Mouse (Mus musculus) intestine, postnatal 0 days (tissue): Measurements from ENCODE around the gene N4bp2l2. TPM values are rescaled to one million over a fixed set of nuclear protein-coding genes. Genes with fewer than 3 reads are reported as not detected.

Source experiments
- ATAC-seq: fragments of 200-750 bp; cut with Nextera tagmentation; 2 replicates; pipeline ENCODE4 v1.8.0; 2017; ENCODE audit warnings: mild to moderate bottlenecking, moderate TSS enrichment, moderate library complexity
- H3K27ac ChIP-seq: fragments of 300-500 bp; sonication (generic); 2 replicates; pipeline ENCODE4 v1.5.1; 2014; ENCODE audit warnings: mild to moderate bottlenecking, low read depth, low read length, moderate library complexity
- H3K27me3 ChIP-seq: fragments of 300-500 bp; sonication (generic); replicated peaks from 2 replicates; pipeline ENCODE4 v1.6.1; 2014; ENCODE audit warnings: low read length, mixed read lengths; ENCODE audit not compliant: control insufficient read depth, insufficient read depth
- H3K36me3 ChIP-seq: fragments of 300-500 bp; sonication (generic); 2 replicates; pipeline ENCODE4 v1.6.1; 2014; ENCODE audit warnings: mild to moderate bottlenecking, moderate library complexity; ENCODE audit not compliant: control insufficient read depth, insufficient read depth
- H3K4me1 ChIP-seq: fragments of 300-500 bp; sonication (generic); replicated peaks from 2 replicates; pipeline ENCODE4 v1.6.1; 2014; ENCODE audit warnings: antibody characterized with exemption, low read length, mixed read lengths; ENCODE audit not compliant: control insufficient read depth, insufficient read depth
- H3K4me2 ChIP-seq: fragments of 300-500 bp; sonication (generic); replicated peaks from 2 replicates; pipeline ENCODE4 v1.6.1; 2014; ENCODE audit warnings: low read depth, mild to moderate bottlenecking, moderate library complexity
- H3K4me3 ChIP-seq: fragments of 300-500 bp; sonication (generic); 2 replicates; pipeline ENCODE4 v1.5.1; 2014; ENCODE audit warnings: low read depth, low read length
- H3K9ac ChIP-seq: fragments of 300-500 bp; sonication (generic); 2 replicates; pipeline ENCODE4 v1.6.1; 2014; ENCODE audit warnings: mild to moderate bottlenecking, low read depth, low read length
- H3K9me3 ChIP-seq: fragments of 300-500 bp; sonication (generic); 2 replicates; pipeline ENCODE4 v1.6.1; 2016; ENCODE audit warnings: mixed run types; ENCODE audit not compliant: control insufficient read depth
- CTCF ChIP-seq: sonication (generic); IDR thresholded peaks from 2 replicates; pipeline ENCODE4 v1.5.1; 2016; ENCODE audit warnings: low read depth, mild to moderate bottlenecking, control low read depth, antibody characterized with exemption, moderate library complexity
- WGBS: fragments of 180-500 bp; shearing (Covaris S2); extraction: QIAGEN DNeasy Blood & Tissue Kit; methylation state at CpG from one replicate; pipeline ENCODE4 v1.1.7; 2014; 5-methylcytosine and 5-hydroxymethylcytosine counted together
- polyA plus RNA-seq: library from polyadenylated mRNA; unstranded; fragments of >200 nt; fragmentation: Nextera tagmentation; extraction: Ambion mirVana; gene quantifications from 2 replicates; pipeline ENCODE4 v1.2.1, GENCODE M21; 2015

The N4bp2l2 gene
- polyA plus RNA-seq, 1 experiment from 2014 or later: 38.3 TPM

DNA sequence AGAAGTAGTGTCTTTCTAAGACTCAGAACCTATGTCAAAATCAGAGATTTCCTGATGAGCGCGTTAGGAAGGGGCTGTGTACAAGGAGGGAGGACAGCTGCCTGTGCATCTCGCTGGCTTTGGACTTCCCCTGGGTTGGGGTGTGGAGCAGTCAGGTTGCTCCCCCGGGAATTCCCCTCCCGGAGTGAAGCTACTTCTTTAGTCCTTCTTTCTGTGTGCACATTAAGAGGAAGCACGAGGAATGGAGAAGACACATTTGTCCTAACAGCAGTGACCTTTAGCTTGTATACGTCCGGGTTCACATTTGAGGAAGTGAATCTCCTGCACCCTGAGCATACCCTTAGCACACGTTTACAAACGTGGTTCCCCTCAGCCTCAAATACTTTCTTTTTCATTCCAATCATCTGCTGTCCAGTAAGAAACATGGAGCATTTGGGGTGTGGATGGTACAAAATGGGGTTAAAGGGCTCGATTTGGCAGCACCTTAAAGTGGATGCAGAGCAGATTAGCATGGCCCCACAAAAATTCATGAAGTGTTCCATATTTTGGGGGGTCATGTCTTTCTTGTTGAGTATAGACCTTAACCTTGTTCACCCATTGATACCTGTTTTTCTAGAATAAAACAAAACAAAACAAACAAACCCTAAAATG is 70.5 kb downstream of the N4bp2l2 start:
- no peak overlapping the region for H3K4me2 ChIP-seq
- WGBS: 53% methylated on average over 11 of the region's 11 CpGs
- H3K36me3 ChIP-seq: no peaks in the 10 kb centered on the region
- ATAC-seq: no peak
- no peaks in the 10 kb centered on the region for H3K9me3 ChIP-seq
- no peak overlapping the region for H3K27ac ChIP-seq
- no peak for TF ChIP-seq CTCF
- H3K4me3 ChIP-seq: no peak overlapping the region
- no peaks in the 10 kb centered on the region for H3K4me1 ChIP-seq
- no peak overlapping the region for H3K9ac ChIP-seq
- H3K27me3 ChIP-seq: no peaks in the 10 kb centered on the region

DNA sequence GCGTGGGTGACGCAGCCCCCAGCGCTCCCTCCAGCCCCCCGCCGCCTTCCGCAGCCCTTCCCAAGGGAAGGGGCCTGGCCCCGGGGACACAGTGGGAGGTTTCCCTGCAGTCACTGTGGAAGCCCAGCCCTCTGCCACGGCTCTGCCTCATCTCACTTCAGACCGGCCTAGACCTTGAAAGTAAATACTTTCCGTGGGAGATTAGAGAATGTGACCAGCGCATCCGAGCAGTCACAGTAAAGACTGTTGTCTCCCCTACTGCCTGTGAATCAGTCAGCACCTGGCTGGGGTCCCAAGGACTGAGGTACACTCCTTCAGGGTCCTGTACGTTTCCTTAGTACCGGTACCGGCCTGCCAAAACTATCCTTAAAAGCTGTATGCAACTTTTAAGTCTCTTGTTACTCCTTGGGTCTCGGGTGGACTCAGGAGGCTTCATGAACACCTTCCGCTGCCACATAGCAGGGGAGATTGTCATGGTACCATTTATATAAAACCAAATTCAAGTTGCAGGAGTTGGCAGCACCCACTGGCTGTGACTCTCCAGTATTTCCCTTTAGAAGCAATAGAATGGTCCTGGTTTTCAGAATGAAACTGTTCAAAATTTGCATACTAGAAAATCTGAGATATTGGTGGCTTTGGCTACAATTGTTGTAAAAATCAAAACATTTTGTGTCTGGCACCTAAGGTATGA is 71.2 kb downstream of the N4bp2l2 start:
- Histone ChIP-seq H3K9ac (peak overlapping the region; percentile 85), H3K9me3 (no peaks in the 10 kb centered on the region), H3K4me2 (peak overlapping the region; percentile 100), H3K36me3 (no peaks in the 10 kb centered on the region), H3K4me3 (peak overlapping the region; percentile 85), H3K27me3 (no peaks in the 10 kb centered on the region), H3K4me1 (no peaks in the 10 kb centered on the region), H3K27ac (peak overlapping the region; percentile 78; the same call in 1 of the 2 replicates)
- TF ChIP-seq CTCF: no peak
- peak; percentile 24; the same call in 1 of the 2 replicates for ATAC-seq
- WGBS: 14% methylated on average over 17 of the region's 17 CpGs

DNA sequence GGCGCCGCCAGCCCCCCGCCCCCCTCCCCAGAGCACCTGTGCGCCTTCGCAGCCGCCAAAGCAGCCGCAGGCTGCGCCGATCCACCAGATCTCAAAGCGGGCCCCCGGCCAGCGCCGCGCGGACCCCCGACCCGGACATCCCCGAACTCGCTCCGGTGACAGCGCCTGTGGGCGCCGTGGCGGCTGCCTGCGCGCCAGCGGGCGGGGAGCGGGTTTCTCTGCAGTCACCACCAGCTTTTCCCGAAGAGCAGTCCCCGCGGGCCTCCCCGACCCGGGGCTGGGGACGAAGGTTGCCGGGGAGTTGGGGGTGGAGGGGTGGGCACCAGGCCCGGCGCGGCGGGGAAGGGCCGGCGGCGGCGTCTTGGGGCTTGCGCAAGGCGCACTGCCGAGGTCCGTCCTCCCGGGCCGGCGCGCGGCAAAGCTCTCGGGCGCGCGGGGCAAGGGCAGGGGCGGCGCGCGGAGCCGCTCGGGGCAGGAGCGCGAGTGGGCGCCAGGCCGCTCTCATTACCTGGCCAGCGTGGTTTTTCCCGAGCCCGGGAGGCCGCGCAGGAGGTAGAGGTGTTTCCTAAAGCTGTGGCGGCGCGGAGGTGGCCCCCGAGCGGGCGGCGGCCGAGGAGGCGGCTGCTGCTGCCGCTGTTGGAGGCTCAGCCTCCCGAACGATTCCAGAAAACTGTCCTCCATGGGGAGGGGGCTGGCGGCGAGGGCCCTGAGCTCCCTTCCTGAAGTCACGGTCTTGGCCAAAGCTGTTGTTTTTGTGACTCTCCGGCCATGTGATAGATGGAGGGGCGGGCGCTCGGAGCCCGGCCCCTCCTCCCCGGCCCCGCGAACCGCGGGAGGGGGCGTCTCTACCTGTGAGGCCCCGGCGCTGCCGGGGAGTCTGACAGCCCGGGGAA is 72.0 kb downstream of the N4bp2l2 start:
- Histone ChIP-seq H3K36me3 (no peaks in the 10 kb centered on the region), H3K4me3 (peak overlapping the region; percentile 85), H3K27ac (peak overlapping the region; percentile 78), H3K4me2 (peak overlapping the region; percentile 100), H3K4me1 (no peaks in the 10 kb centered on the region), H3K27me3 (no peaks in the 10 kb centered on the region), H3K9ac (peak overlapping the region; percentile 85), H3K9me3 (no peaks in the 10 kb centered on the region)
- 1% methylated on average over 97 of the region's 102 CpGs for WGBS
- ATAC-seq: peak; percentile 51
- TF ChIP-seq CTCF: no peak

DNA sequence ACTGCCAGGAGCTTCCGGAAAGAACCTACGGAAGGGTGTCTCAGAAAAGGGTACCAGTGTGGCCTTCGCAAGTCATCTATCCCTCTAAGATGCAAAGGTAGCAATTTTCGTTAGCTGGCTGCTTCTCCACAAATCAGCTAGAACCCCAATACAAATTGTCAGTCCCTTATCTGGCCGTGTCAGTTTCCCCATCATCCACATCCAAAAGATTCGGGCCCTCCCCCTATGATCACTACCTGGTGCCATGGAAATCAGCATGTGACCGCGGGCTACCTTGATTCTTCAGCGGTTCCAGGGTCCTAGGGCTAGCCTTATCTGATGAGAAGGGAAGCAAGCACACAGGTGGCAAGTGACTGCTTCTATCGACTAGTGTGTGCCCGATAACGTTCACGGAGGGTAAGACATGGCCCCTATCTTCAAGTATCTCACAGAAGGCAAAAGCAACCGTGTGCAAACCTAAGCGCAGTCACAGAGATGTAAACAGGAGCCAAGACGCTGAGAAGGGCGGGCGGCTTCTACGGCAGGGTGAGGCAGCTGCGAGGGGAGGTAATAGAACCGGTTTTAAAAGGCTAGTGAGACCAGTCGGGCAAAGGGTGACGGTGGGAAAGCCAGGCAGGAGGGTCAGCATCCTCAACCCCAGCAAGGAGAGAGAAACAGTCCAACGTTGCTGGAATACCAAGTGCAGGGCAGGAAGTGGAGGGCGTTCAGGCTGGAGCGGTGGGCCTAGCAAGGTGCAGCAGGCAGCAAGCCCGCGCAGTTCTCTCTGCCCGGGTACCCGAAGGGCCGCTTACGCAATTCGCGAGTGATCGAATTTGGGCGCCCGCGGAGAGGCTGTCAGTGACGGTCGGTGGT is 72.9 kb downstream of the N4bp2l2 start:
- WGBS: 12% methylated on average over 40 of the region's 40 CpGs
- Histone ChIP-seq H3K4me2 (peak overlapping the region; percentile 100), H3K4me1 (no peaks in the 10 kb centered on the region), H3K9me3 (no peaks in the 10 kb centered on the region), H3K36me3 (no peaks in the 10 kb centered on the region), H3K27ac (peak overlapping the region; percentile 78), H3K4me3 (peak overlapping the region; percentile 85), H3K27me3 (no peaks in the 10 kb centered on the region), H3K9ac (peak overlapping the region; percentile 85)
- ATAC-seq: peak; percentile 55
- TF ChIP-seq CTCF: no peak

DNA sequence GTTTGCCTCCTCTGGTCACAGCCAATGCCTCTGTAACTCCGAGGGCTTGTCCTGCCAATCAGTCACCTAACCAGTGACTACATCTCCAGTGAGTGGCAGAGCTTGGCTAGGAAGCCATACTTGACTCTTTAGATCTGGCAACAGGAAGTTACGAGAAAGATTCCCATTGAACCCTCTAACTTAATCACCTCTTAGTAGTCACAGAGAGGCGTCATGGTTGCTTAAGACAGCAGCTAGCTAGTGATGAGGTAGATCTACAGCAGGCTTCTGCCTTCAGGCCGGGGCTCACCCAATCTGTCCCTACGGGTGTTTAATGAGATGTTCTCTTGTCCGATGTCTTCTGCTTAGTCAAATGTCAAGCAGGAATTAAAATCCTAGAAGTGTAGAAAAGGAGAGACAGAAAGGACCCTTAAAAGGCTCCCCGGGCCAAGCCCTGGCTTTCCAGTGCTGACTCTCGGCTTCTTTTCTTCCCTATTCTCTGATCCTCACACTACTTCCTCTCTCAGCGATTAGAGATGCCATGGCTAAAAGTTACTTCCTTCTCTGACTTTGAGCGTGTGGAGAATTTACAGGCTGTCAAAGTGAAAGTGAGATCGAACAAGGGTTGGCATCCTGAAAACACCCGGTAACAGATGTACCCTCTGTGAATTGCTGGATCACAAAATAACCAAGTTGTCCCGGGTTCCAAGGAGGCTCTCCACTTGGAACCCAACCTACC is 73.6 kb downstream of the N4bp2l2 start:
- Histone ChIP-seq H3K4me1 (no peaks in the 10 kb centered on the region), H3K4me3 (peak overlapping the region; percentile 85; the same call in 1 of the 2 replicates), H3K9ac (no peak overlapping the region), H3K4me2 (peak overlapping the region; percentile 100), H3K27me3 (no peaks in the 10 kb centered on the region), H3K36me3 (no peaks in the 10 kb centered on the region), H3K27ac (peak overlapping the region; percentile 21; the same call in 1 of the 2 replicates), H3K9me3 (no peaks in the 10 kb centered on the region)
- 68% methylated on average over 13 of the region's 13 CpGs for WGBS
- no peak for ATAC-seq
- no peak for TF ChIP-seq CTCF
